Mouse (Mus musculus) bone marrow macrophage, adult 2 months (primary cell): ENCODE data around the gene Myo1a.

Experiments used
- CTCF ChIP-seq: IDR thresholded peaks from 2 replicates; pipeline ENCODE4 v1.5.1; 2012; ENCODE audit warnings: low read depth, mild to moderate bottlenecking, low read length, moderate library complexity
- POLR2A ChIP-seq: IDR thresholded peaks from 2 replicates; pipeline ENCODE4 v1.6.1; 2012; ENCODE audit warnings: mild to moderate bottlenecking, low read depth, low read length, borderline replicate concordance

GRCm38 (mm10) chr10:127679208-127679607, 25.8 kb upstream of the Myo1a start:
- TF ChIP-seq CTCF (no peak), POLR2A (no peak)
